Mouse (Mus musculus): ENCODE measurements around the gene Med25.
A peak's percentile ranks its signal among the peaks of the same experiment; 100 is the strongest.

Med25 gene

GRCm38 (mm10) chr7:44845006-44845405 is 47.5 kb downstream of the Med25 start:
- no peak for DNase-seq

DNA sequence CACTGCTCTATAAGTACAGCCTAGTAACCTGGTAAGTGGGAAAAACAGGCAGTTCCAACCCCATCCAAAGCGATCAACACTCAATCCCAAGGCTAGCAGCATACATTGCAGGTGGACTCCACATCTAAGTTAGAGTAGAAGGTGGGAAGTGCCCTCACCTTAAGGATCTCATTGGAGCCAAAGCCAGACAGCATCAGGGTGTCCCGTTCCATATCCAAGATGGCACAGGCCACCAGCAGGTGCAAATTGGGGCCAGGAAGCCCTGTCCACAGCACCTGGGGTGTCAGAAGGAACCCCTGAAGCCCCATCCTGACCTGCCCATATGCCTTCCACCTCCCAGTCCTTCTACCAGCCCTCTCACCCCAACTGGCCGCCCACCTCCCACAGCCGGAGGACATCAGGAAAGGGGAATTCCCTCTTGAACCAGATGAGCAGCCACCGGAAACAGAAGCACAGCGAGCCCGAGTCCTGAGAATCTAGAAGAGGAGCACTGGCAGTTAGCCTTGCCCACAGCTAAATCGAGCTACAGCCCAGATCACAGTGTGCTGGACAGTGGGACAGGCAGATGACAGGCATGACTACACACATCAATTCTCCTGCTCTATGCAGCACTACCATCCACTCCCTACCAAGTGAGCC is 50.6 kb downstream of the Med25 start:
- DNase-seq = no peak

GRCm38 (mm10) chr7:44840426-44840825 is 52.1 kb downstream of the Med25 start:
- peak; percentile 52 for DNase-seq

GRCm38 (mm10) chr7:44839491-44840191 is 52.9 kb downstream of the Med25 start:
- DNase-seq = peak; percentile 60

DNA sequence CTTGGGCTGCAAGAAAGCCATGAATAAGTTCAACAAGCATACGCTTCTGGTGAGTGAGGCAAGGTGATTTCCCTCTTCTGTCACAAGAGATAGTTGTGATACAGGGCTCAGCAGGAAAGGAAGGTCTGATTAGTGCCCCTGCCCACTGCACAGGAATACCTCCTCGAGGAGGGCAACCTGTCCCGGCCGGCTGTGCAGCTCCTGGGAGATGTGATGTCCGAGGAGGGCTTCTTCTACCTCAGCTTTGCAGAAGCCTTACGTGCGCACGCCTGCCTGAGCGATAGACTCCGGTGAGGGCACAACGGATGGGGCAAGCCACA is 53.4 kb downstream of the Med25 start:
- DNase-seq = no peak

DNA sequence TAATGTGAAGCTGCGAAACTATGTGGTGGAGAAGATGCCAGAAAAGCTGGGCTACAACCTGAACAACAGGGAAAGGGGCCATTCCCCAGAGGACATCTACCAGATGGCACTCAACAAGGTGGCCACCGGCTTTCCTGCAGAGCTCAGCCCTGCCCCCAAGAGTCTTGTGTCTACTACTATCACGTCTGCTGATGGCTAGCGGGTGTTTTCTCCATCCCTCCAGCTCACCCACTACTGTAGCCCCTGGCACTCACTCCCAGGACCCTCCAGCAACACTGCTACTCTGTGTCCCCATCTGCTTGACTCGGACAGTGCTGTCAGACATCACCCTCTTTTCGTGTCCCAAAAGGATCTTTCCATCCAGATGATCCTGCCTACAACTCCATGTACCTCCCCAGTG is 54.4 kb downstream of the Med25 start:
- no peak for DNase-seq

- no peak for DNase-seq
Observed at GRCm38 (mm10) chr7:44836423-44837053, 56.0 kb downstream of the Med25 start.

DNA sequence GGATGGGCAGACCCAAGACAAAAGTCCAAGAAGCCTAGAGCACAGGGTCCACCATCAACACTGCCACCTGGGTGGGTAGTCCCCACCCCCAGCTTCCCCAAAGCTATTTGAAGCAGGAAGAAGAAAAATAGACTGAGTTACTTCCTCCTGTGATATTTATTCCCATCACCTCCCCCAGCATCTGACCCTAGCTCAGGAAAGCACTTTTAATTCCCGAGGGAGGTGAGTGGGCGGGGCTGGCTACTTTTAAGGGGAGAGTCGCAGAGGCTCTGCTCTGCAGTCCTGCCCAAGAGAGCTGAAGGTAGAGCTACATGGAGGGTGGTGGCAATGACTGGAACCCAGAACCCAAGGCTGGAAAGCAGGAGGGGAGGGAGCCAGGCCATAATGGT is 56.5 kb downstream of the Med25 start:
- DNase-seq = peak; percentile 51

DNA sequence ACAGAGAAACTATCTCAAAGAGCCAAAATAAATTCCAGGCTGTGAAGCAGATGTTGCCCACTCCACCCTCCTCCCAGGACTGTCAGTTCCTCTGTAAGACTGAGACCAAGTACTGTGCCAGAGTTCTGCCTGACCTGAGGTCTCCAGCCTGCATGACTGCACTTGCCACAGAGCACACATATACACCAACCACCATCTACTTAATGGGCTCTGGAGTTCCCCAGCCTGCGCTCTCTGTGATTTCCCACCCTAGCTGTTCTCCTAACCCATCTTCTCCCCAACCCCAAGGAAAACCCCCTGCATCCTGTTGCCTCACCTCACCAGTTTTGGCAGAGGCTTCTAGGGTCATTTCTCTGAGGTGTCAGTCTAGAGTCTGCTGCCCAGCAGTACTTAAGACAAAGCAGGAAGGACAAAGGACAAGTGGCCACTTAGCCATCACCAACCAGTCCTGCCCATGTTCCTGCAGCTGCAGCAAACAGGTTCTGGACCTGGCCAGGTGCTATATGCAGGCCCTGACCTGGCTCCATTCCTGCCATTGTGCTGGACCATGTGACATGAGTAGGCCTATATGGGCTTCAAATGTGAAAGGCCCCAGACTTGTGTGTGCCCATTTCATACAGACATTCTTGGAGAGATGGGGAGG is 57.0 kb downstream of the Med25 start:
- DNase-seq = no peak

GRCm38 (mm10) chr7:44832763-44833162 is 59.7 kb downstream of the Med25 start:
- no peak for DNase-seq

DNA sequence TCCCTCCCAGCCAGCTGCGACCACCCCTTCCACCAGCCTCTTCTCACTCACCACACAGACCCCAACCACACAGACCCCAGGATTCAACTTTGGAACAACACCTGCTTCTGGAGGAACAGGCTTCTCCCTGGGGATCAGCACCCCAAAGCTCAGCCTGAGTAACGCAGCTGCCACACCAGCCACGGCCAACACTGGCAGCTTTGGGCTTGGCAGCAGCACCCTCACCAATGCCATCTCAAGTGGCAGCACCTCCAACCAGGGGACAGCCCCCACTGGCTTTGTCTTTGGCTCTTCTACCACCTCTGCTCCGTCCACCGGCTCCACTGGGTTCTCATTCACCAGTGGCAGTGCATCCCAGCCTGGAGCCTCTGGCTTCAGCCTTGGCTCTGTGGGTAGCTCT is 63.8 kb downstream of the Med25 start:
- DNase-seq = peak; percentile 1

- no peak for DNase-seq
Observed at GRCm38 (mm10) chr7:44826771-44827170, 65.7 kb downstream of the Med25 start.
